Mouse (Mus musculus): ENCODE results near the gene Il11.

The Il11 gene

GRCm38 (mm10) chr7:4788499-4789435, 6.1 kb upstream of the Il11 start:
- in situ Hi-C loops (cut with MboI): no loop called here

- in situ Hi-C loops (cut with MboI): no loop called here
Observed at GRCm38 (mm10) chr7:4783667-4784268, 1.1 kb upstream of the Il11 start.

GRCm38 (mm10) chr7:4782130-4782529, 529 bp downstream of the Il11 start:
- in situ Hi-C loops (cut with MboI): no loop called here

GRCm38 (mm10) chr7:4779921-4780320, 2.7 kb downstream of the Il11 start:
- in situ Hi-C loops (cut with MboI): no loop called here

GRCm38 (mm10) chr7:4777851-4778637, 4.6 kb downstream of the Il11 start:
- in situ Hi-C loops (cut with MboI): no loop called here

GRCm38 (mm10) chr7:4776861-4777830, 5.5 kb downstream of the Il11 start:
- in situ Hi-C loops (cut with MboI): no loop called here

- in situ Hi-C loops (cut with MboI): no loop called here
Observed at GRCm38 (mm10) chr7:4776131-4776530, 6.5 kb downstream of the Il11 start.

GRCm38 (mm10) chr7:4771202-4771601, 11.5 kb downstream of the Il11 start, which contains the start of gene Fam71e2:
TSS of gene Fam71e2 (minus strand) at chr7:4771302.
- in situ Hi-C loops (cut with MboI): no loop called here

GRCm38 (mm10) chr7:4764946-4765710, 17.5 kb downstream of the Il11 start:
- in situ Hi-C loops (cut with MboI): no loop called here

GRCm38 (mm10) chr7:4759670-4760069, 23.0 kb downstream of the Il11 start:
- in situ Hi-C loops (cut with MboI): no loop called here

- in situ Hi-C loops (cut with MboI): no loop called here
Observed at GRCm38 (mm10) chr7:4752821-4753570, 29.7 kb downstream of the Il11 start, which contains the start of gene Cox6b2. TSS of gene Cox6b2 (minus strand) at chr7:4753094.

GRCm38 (mm10) chr7:4751971-4752820, 30.5 kb downstream of the Il11 start:
- in situ Hi-C loops (cut with MboI): no loop called here

GRCm38 (mm10) chr7:4749169-4749568, 33.5 kb downstream of the Il11 start:
- in situ Hi-C loops (cut with MboI): no loop called here

GRCm38 (mm10) chr7:4748321-4748720, 34.3 kb downstream of the Il11 start:
- in situ Hi-C loops (cut with MboI): no loop called here

- in situ Hi-C loops (cut with MboI): no loop called here
Observed at GRCm38 (mm10) chr7:4747156-4747899, 35.3 kb downstream of the Il11 start.

GRCm38 (mm10) chr7:4746326-4746980, 36.2 kb downstream of the Il11 start:
- in situ Hi-C loops (cut with MboI): no loop called here

- in situ Hi-C loops (cut with MboI): no loop called here
Observed at GRCm38 (mm10) chr7:4744886-4745285, 37.8 kb downstream of the Il11 start.
